Mouse (Mus musculus) induced T-regulatory cell, adult 2 months (primary cell): ENCODE results near the gene Pcsk5.

Source experiments
- DNase-seq: peaks from one replicate; pipeline ENCODE4 v3.0.0-alpha.2; 2012; ENCODE audit warnings: low read depth

The Pcsk5 gene

DNA sequence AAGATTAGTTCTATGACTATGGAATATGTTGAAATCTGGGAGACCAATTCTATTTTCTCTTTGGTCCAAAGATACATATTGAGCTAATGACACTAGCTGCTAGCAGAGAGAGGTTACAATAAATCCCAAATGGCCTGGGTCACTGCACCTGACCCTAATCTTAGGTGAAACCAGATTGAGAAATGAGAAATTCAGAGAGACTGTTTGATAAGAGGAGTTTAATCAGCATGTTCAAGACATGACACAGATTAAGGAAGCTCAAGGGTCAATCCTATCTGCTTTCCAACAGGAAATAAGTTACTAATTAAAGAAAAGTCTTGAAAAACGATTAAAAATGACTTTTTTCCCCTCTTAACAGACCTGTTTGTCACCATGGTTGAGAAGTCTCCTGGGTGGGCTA lies 96.0 kb downstream of the Pcsk5 start:
- DNase-seq, result no peak

DNA sequence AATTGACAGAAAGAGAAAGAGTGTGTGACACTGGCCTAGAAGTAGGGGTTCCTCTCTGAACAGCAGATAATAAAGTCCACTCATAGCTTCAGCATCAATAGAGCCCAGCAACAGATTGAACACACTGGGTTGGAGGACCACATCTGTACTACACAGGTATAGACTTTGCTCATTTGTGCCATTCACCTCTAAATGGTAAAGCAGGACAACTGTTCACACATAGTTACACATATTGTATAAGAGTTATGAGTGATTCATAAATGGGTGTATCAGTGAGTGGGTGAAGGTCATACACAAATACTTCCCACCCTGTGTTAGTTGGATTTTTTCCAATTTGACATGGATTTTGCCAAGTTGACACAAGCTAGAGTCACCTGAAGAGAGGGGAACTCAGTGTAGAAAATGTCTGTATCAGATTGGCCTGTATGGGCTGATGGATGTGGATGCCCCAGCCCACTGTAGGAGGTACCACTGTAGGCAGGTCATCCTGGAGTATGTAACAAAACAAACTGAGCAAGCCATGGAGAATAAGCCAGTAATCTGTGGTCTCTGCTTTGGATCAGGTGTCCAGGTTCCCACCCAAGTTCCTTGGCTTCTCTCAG lies 104.7 kb downstream of the Pcsk5 start:
- no peak for DNase-seq

DNA sequence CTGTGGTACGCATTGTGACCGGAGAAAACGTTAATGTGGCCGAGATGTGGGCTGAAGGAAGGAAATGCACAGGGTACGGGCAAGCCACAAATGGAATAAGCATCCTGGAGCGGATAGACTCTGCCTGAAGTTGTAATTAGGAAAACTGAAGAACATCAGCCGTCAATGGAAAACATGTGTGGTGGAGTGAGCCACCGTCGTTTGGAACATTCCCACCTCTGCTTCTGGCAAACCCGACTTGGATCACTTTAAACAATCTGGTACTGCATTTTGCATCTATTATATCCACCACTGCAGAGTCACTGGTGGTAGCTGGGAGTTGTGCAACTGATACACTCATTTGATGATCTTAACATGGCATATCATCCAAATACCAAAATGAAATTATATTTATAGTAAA lies 120.4 kb downstream of the Pcsk5 start:
- DNase-seq, result no peak

DNA sequence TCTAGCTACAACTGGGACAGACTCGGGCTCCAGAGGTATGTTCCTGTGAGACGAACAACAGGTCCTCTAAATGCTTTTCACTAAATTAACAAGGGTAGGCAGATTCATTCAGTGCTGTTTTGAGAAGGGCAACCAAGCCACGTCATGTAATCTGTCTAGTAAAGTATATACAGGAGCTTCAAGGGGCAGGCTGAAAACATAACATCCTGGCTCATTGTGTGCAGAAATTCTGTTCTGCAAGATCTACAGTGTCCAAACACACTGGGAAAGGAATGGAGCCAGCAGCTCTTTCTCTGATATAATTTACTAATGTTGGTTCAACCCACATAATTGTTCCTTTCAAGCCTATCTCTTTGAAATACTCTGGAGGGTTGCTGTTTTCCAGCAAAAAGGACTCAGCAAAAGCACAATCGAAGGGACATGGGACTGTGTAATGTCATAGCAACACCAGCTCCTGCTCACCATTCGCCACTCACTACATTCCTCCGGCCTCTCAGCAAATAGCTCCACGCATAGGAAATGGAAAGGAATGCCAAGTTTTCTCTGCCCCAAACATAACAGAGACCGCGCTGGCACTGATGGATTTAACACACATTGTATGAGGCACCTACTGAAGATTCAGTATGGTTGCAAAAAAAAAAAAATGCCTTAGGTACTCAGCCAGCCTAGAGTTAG lies 122.0 kb downstream of the Pcsk5 start:
- no peak for DNase-seq

DNA sequence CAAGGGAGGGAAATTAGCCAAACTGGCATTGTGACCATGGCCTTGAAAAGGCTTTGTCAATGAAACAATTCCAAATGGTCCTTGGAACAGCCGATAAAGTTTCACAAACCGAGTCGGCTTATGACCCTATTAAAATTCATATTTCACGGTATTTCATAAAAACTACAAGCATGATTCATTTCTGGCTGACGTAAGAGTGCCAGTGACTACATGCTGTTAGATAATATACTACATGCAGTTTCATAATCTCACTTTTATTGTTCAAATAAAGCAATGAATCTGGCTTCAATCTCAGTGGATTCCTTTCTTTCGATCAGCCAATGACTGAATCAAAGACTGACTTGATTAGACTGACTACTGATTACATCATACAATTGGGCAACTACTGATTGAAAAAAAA lies 145.8 kb downstream of the Pcsk5 start:
- DNase-seq, result no peak

DNA sequence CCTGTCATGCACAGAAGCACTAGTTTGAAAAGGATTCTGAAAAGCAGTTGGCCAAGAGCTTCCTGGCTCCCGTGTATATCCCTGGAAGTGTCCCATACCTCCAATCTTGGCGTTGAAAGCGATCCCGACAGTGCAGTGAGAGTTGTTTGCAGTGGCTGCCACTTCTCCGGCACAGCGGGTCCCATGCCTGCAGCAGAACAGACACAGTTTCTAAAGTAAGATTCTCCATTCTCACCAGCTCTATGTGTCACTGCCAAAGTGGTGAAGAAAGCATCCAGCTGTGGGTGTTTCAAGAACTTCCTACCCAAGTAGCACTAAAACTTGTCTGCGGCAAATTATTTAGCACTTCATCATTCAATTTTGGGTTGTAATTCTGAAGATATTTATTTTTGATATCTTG lies 159.1 kb downstream of the Pcsk5 start:
- DNase-seq, result no peak

DNA sequence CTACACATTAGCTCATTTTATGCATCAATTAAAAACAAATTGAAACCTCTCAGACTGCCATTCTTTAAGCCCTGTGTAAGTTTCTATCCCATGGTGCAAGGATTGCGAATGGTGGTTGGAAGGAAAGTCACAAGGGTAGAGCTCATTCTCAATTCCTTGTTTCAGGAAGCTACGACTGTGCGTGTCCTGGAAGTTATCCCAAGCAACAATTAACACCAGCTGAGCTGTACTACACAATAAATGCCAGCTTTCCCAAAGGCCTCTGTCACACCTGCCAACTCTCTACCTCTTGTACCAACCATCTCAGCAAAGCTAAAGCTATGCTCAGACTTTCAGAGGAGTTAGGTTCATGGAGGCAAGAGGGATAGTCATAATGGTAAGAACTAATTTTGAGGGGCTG lies 174.8 kb downstream of the Pcsk5 start:
- DNase-seq, result no peak

DNA sequence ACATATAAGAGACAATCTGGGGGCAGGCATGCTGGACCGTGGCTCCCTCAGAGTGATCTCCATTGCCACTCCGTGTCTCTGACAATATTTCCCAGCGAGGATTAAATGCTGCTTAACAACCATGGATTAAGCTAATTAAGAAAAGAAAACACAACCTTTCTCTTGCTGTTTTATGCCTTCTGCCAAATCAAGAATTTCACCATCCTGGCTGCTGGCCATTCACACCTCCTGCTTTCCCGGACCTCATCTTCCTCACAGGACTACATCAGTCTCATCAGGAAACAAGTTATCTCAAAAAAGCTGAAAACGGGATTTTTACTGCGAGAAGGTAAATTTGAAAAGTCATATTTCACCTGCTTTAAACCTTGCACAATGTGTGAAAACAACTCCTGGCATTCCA lies 175.2 kb downstream of the Pcsk5 start:
- DNase-seq, result no peak

DNA sequence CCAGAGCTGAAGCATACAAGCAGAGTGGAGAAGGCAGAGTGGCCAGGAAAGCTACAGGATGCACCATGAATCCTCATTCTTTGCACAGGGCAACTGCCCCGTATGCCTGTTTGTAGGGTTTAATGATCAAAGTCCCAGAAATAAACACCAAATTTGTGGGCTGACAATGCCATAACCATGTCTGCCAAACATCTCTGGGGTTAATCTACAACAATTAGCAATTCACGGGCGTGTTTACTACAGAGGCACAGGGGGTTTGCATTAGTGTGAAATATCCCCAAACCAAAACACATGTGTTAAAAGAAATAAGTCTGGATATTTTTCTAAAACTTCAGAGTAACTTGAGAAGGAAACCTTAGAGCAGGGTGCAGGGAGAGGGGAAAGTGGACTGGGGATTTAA lies 178.1 kb downstream of the Pcsk5 start:
- no peak for DNase-seq

DNA sequence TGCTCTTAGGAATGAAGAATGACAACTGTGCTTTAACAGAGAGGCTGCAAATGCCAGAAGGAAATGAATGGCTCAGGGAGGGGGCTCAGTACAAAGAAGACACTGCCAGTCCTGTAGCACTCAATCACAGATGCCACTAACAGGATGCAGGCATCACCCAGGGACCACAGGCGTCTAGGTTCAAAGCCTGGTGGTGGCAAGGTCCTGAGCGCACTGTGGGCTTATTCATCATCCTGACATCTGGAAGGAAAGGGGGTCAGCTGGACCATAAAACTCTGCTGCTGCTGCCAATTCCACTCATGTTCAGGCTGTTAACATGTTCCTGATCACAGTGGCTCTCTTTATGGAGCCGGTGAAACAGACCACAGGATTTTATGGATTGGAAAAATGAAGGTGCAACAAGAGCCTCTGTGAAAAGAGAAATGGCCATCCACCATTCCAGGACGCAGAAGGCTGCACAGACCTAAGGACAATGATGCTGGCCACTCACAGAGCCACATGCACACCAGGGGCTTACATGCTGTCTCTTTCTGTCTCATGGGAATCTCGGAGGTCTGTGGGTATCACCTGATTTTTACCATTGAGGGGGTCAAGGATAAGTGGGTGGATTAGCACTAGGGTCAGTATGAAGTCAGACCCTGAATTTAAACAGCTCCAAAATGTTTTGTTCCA lies 186.5 kb downstream of the Pcsk5 start:
- no peak for DNase-seq

DNA sequence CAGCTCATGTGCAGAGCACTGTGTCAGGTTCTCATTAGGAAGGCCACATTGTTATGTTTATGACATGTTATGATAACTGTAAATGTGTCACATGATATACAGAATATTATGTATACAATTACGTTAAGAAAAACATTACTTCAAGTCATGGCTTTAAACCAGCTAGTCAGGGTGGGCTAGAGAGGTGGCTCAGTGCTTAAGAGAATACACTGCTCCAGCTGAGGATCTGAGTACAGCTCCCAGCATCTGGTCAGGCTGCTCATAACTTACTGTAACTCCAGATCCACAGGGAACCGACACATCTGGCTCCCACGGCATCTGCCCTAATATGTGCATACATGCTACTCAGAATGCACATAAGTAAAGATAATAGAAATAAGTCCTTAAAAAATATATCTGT lies 187.5 kb downstream of the Pcsk5 start:
- no peak for DNase-seq

DNA sequence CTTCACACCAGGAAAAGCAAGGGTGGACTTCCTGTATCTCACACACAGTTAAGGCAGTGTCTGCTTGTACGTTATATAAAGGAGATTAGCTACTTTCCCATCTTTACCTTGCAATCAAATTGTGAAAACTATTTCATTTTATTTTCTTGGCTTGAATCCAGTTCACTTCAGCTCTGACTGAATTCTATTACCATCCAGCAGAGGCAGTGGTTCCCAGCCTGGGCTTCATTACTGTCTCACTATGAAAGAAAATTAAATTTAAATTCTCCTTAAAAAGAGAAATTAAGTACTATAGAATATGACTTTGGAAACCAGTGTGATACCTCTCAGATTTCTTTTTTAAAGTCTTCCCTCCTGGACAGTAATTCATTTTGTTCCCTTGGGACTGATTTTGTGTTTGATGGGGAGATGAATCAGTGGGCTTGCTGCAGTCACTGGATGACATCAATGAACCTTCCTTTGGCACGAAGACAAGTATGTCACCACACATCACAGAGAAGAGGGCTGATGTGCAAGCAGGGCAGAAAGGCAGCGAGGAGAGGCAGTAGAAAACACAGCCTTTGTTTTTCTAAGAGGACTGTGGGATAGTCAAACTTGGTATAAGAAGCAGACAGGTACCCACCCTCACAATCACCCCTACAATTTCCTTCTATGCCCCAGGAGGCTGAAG lies 194.2 kb downstream of the Pcsk5 start:
- no peak for DNase-seq

DNA sequence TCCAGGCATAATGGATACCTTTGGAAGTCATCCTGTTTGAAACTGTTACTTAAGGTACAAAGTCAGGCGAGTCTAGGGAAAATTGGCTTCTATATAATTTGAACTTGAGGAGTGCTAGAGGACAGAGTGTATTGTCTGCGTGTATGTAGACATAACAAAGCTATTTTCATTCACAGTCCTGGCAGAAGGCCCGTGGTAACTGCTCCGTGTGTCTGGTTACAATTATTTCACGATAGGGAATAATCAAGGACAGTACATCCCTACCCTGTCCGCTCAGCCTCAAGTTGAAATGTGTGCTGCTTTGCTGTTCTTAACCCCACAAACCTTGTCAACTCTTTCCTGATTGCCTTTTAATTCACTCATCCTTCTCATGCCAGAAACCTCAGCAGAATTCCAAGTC lies 201.4 kb downstream of the Pcsk5 start:
- DNase-seq, result no peak

DNA sequence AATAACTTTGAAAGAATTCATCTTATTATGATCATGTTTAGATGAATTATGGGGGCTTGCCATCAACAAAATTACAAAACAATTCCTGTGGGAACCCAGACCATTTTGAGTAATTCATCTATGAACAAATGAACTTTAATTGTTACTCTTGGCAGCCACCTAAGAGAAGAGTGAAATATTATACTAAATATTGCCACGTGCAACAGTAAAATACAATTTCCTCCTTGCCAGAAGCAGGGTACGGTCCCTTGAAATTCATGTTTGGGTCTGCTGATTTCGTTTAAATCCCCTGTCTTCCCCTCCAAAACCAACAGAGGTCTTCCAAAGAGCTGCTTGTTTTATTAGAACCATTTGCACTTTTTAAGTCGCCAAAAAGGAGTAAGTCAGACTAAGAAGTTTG lies 221.8 kb downstream of the Pcsk5 start:
- DNase-seq, result no peak

DNA sequence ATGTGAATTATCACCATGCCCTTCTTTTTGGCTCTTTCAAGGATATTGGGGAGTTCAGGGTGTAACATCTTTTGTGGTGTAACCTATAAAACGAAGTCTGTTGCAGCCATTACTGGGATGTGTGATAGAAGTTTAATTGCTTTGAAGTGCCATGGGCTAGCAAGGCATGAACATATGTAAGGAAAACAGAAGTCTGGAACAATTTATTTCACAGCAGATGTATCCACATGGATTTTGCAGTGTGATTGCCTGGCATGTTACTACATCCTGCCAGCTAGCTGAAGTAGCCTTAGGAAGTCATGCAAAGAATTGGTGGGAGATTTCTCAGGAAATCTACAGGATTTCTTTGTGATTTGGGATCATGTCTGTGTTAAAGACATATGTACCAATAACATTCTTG lies 230.9 kb downstream of the Pcsk5 start:
- no peak for DNase-seq

DNA sequence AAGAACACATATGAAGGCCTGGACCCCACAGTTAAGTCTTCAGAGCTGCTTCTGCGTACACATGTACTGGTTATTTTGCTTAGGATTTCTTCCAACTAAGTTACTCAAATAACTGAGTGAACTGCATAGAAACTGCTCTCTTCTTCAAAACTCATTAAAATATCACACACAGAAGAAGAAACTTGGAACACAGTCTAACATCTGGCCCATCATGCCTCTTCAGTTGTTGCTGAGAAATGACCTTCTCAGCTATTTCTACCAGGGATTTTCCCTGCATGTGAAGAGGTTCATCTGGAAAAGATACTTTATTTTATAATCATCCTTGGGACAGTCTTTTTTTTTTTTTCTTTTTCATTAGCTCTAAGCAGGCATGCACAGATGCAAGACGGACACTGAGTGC lies 231.3 kb downstream of the Pcsk5 start:
- no peak for DNase-seq

DNA sequence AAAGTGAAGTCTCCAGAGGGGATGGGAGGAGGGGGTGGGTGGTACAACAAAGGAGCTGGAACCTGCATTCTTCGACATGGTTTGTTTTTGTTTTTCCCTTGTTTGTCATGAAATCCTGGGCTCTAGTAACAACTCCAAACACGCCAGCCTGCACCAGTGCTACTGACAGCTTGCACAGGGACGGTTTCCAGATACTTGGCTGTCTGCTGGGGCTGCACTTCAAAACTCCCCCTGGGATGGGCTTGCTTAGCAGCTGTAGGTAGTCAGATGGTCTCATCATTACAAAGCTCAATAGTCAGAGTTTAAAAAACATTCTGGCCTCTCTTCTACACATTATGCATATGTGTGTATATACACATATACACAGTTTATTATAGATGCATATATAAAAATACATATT lies 234.1 kb downstream of the Pcsk5 start:
- no peak for DNase-seq

DNA sequence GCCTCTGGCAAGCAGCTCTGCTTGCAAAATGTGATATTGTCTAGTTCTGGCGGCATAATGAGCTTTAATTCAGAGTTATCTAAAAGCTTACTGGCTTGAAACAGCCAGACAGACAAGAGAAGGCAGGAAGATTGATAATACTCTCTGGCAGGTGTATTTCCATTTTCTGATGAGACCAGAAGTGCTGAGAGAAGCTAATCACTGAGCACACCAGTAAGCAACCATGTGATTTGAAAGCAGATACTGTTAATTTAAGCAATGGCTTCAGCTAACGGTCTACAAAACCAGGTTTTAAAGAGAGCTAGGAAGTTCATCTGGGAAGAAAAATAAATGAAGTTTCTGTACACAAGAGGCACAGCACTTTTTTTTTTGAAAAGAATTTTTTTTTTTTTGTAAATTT lies 237.1 kb downstream of the Pcsk5 start:
- no peak for DNase-seq

DNA sequence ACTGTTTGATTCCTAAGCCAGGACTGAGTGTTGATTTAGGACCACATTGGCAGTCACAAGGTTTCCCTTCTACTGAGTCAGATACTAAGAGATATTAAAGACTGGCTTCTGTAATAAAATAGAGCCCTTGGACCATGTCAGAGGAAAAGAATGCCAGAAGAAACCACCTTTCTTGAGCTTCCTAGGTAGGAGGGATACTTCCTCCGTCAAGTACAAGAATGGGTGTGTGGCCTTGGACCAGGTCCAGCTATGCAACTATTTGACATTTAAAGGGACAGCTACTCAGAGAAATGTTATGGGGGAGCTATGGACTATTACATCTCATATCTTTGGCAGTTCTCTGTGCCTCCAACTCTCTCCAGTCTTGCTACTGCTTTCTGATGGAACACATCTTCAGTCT lies 244.6 kb downstream of the Pcsk5 start:
- DNase-seq, result no peak

DNA sequence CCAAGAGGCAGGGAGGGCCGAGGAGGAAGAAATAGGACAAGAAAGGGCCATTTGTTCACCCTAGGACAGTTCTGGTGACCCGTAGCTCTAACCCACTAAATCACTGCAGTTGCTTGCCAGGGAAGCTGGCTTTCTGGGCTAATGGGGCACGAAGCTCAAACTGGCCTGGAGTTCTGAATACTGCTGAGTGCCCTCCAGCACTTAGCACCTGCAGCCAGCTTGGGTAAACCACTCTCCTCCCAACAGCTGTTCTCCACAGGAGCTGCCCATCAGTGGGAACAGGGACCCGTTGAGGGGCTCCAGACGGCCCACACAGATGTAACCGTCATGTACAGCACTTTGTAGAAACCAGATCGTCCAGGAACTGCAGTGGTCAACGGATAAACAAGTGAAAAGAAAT lies 246.1 kb downstream of the Pcsk5 start:
- no peak for DNase-seq

DNA sequence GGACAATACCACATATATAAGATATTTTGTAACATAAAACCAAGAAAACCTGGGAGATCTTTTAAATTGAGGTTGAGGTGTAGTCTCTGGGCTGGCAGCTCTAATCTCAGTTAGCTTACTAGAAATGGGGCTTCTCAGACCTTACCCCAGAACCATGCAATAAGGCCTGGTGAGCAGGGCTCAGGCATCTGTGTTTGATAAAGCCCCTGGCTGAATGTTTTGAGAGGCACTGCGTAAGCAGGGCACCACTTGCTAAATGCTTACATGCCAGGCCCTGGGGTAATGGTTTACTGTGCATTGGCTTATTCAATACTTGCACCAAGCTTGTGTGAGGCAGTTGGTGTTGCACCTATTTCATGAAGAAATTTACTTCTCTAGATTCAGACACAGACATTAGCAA lies 247.1 kb downstream of the Pcsk5 start:
- DNase-seq, result no peak

DNA sequence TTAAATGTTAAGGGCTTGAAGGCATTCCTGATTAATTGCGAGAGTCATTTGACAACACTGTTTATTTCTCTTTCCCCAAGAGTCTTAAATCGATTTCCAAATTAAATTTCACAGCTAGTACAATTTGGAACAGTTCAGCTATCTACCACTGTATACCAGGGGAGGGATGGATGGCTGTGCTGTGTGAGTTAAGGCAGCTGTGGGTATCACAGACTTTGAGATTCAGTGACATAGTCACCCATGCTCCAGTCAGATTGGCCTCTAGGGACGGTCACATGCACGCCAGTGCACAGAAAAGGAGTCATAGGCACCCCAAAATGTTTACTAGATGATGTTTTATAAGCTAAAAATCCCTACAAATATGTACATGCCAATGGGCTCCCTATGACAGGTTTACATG lies 260.0 kb downstream of the Pcsk5 start:
- DNase-seq, result no peak

DNA sequence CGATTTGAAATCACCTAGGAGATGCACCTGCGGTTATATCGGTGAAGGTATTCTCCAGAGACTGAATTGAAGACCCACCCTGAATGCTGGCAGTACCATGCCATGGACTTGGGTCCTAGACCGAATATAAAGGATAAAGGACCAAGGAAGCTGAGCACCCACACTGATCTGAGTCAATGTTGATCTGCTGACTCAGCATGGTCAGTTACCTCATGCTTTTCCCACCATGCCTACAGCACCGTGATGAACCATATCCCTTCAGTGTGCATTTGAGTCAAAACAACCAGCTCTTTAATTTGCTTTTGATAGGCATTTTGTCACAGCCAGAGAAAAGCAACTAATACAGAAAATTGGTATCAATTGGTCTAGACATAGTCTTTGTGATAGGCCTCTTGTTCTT lies 262.9 kb downstream of the Pcsk5 start:
- DNase-seq, result no peak
